In genomic region chr17:35697429-35697758, GRCm38 (mm10) we compare ENCODE assay signal across 9 mouse cellular contexts. TPM values are rescaled to one million over a fixed set of nuclear protein-coding genes. Genes with fewer than 3 reads are reported as not detected.
DNase-seq lines count a peak whose midpoint lies in the region; ATAC-seq and TF ChIP-seq lines count a peak whose summit lies in the region.
"Had no signal": no experiment of that assay in that cellular context is flagged by ENCODE, and none has a peak within 500 bp of the region (broad histone marks: within the 10 kb centered on the region; RNA-seq: fewer than 3 reads in every experiment).

No protein-coding gene starts in this region.

- ATAC-seq in heart, embryonic 14.5 days (ENCODE audit: insufficient number of reproducible peaks, insufficient read depth, low FRiP score, low read depth): no peak
- no peak; the same call in 1 of the 2 replicates for ATAC-seq in forebrain, embryonic 14.5 days
- no peak for ATAC-seq in midbrain, embryonic 11.5 days (ENCODE audit: low FRiP score)

- TF ChIP-seq POLR2A in ES-Bruce4 (IDR thresholded peaks at IDR 0.05; ENCODE audit: insufficient read depth, low read length): no peak

- H3K4me1 ChIP-seq in heart, embryonic 14.5 days (ENCODE audit: control insufficient read depth in 2 of 2, insufficient read depth in 2 of 2, low read length in 2 of 2): peaks cover 19 to 20% of the 10 kb centered on the region in 2 experiments
- peaks cover 1% of the 10 kb centered on the region for H3K4me1 ChIP-seq in ES-Bruce4 (ENCODE audit: control insufficient read depth, insufficient read depth, low read length)
- H3K4me1 ChIP-seq in forebrain, embryonic 14.5 days (ENCODE audit: control insufficient read depth, insufficient read depth, low read length): peaks cover 25% of the 10 kb centered on the region
- H3K4me1 ChIP-seq in midbrain, embryonic 11.5 days (ENCODE audit: control insufficient read depth, insufficient read depth, low read length): peaks cover 29% of the 10 kb centered on the region

- DNase-seq in heart, postnatal 14 days: no peak
- no peak for DNase-seq in forebrain, embryonic 14.5 days (ENCODE audit: low spot score)
- DNase-seq in midbrain, embryonic 11.5 days (ENCODE audit: low spot score, missing footprints): peak; percentile 90
- no peak for DNase-seq in gastrocnemius, postnatal 36 days
- no peak for DNase-seq in thymus, adult 18-20 months
- DNase-seq in right cerebral cortex, postnatal 14 days: no peak

- H3K27me3 ChIP-seq in heart, embryonic 14.5 days (ENCODE audit: control insufficient read depth, insufficient read depth, low read length): no peaks in the 10 kb centered on the region
- H3K27me3 ChIP-seq in ES-Bruce4 (ENCODE audit: control insufficient read depth, insufficient read depth, low read length, poor library complexity, severe bottlenecking): no peaks in the 10 kb centered on the region
- H3K27me3 ChIP-seq in forebrain, embryonic 14.5 days (replicated peaks; ENCODE audit: control insufficient read depth, insufficient read depth, low read length): no peaks in the 10 kb centered on the region
- no peaks in the 10 kb centered on the region for H3K27me3 ChIP-seq in midbrain, embryonic 11.5 days (ENCODE audit: control insufficient read depth, insufficient read depth, low read length)

- peak overlapping the region; percentile 40 for H3K4me3 ChIP-seq in heart, embryonic 14.5 days (ENCODE audit: control insufficient read depth in 1 of 2, insufficient read depth in 1 of 2, low read depth in 1 of 2, low read length in 2 of 2)
- peak overlapping the region; percentile 57 for H3K4me3 ChIP-seq in ES-Bruce4 (ENCODE audit: low read depth, low read length)
- peak overlapping the region; percentile 41 for H3K4me3 ChIP-seq in forebrain, embryonic 14.5 days (ENCODE audit: low read depth, low read length)
- peak overlapping the region; percentile 31 for H3K4me3 ChIP-seq in midbrain, embryonic 11.5 days (ENCODE audit: low read depth, low read length)

- TF ChIP-seq EP300 in ES-Bruce4 (IDR thresholded peaks at IDR 0.05; ENCODE audit: insufficient read depth, low read depth, low read length): no peak

- intact Hi-C loops in heart, postnatal 14 days (cut with DNase I): no loop called here
- intact Hi-C loops in gastrocnemius, postnatal 36 days (cut with DNase I): no loop called here

- no peak for TF ChIP-seq CTCF in ES-Bruce4 (IDR thresholded peaks at IDR 0.05; ENCODE audit: low read depth, low read length)

- peaks cover 5% of the 10 kb centered on the region for H3K9me3 ChIP-seq in heart, embryonic 14.5 days (ENCODE audit: control insufficient read depth, low read length)
- no peaks in the 10 kb centered on the region for H3K9me3 ChIP-seq in ES-Bruce4 (replicated peaks; ENCODE audit: control insufficient read depth, insufficient read depth, low read length, poor library complexity, severe bottlenecking)
- H3K9me3 ChIP-seq in forebrain, embryonic 14.5 days (replicated peaks; ENCODE audit: control insufficient read depth, low read length): no peaks in the 10 kb centered on the region
- no peaks in the 10 kb centered on the region; the same call in 1 of the 2 replicates for H3K9me3 ChIP-seq in midbrain, embryonic 11.5 days (ENCODE audit: control insufficient read depth, low read length)
- H3K9me3 ChIP-seq: G1E had no signal

- peak overlapping the region; percentile 86 to 97 for H3K27ac ChIP-seq in heart, embryonic 14.5 days (replicated peaks in 1 of 2; ENCODE audit: control insufficient read depth in 1 of 2, insufficient read depth in 1 of 2, low read depth in 2 of 2, low read length in 2 of 2)
- peak overlapping the region; percentile 77 for H3K27ac ChIP-seq in ES-Bruce4 (ENCODE audit: insufficient read depth, low read length)
- peak overlapping the region; percentile 99 for H3K27ac ChIP-seq in forebrain, embryonic 14.5 days (ENCODE audit: low read depth, low read length)
- H3K27ac ChIP-seq in midbrain, embryonic 11.5 days (ENCODE audit: low read depth, low read length): peak overlapping the region; percentile 100

- 11% methylated on average over 1 of the region's 1 CpGs for WGBS in heart, embryonic 14.5 days
- WGBS in forebrain, embryonic 14.5 days: 13% methylated on average over 1 of the region's 1 CpGs
- WGBS in midbrain, embryonic 11.5 days: 6% methylated on average over 1 of the region's 1 CpGs

- H3K4me2 ChIP-seq in heart, embryonic 14.5 days (ENCODE audit: low read length): peak overlapping the region; percentile 72
- H3K4me2 ChIP-seq in forebrain, embryonic 14.5 days (ENCODE audit: low read length): peak overlapping the region; percentile 71
- H3K4me2 ChIP-seq in midbrain, embryonic 11.5 days: peak overlapping the region; percentile 66

- peaks cover 28% of the 10 kb centered on the region for H3K36me3 ChIP-seq in heart, embryonic 14.5 days (ENCODE audit: control insufficient read depth, insufficient read depth, low read length)
- H3K36me3 ChIP-seq in ES-Bruce4 (ENCODE audit: control insufficient read depth, insufficient read depth, low read length, poor library complexity, severe bottlenecking): no peaks in the 10 kb centered on the region
- peaks cover 31% of the 10 kb centered on the region for H3K36me3 ChIP-seq in forebrain, embryonic 14.5 days (ENCODE audit: control insufficient read depth, insufficient read depth, low read length)
- H3K36me3 ChIP-seq in midbrain, embryonic 11.5 days (ENCODE audit: control insufficient read depth, insufficient read depth, low read length): peaks cover 24% of the 10 kb centered on the region
- H3K36me3 ChIP-seq: G1E had no signal

- peak overlapping the region; percentile 72 for H3K9ac ChIP-seq in heart, embryonic 14.5 days (ENCODE audit: low read length)
- peak overlapping the region; percentile 6; the same call in 1 of the 2 replicates for H3K9ac ChIP-seq in ES-Bruce4 (ENCODE audit: low read depth, poor library complexity, severe bottlenecking)
- H3K9ac ChIP-seq in forebrain, embryonic 14.5 days (ENCODE audit: low read length): peak overlapping the region; percentile 78
- peak overlapping the region; percentile 73 for H3K9ac ChIP-seq in midbrain, embryonic 11.5 days (ENCODE audit: low read length)

RNA-seq across cellular contexts. Expression of gene Ddr1, which starts 7.0 kb away (rescaled TPM):
- 75.7 and 75.8 TPM in 2 replicates for polyA plus RNA-seq in heart, embryonic 14.5 days (2014; fragmentation: Nextera tagmentation; extraction: Ambion mirVana)
- total RNA-seq in heart, postnatal 14 days (2021): 10 to 100 TPM; 40.1 to 44.1 TPM
- 59.8 and 61.6 TPM in 2 replicates for polyA plus RNA-seq in ES-Bruce4 (2011; ENCODE audit: insufficient read depth, insufficient read length, low read depth, missing spikeins)
- polyA plus RNA-seq in forebrain, embryonic 14.5 days (2014; fragmentation: Nextera tagmentation; extraction: Ambion mirVana): 62.0 and 74.5 TPM in 2 replicates
- polyA plus RNA-seq in midbrain, embryonic 11.5 days (2014; fragmentation: Nextera tagmentation; extraction: Ambion mirVana): 78.4 and 92.1 TPM in 2 replicates
- total RNA-seq in gastrocnemius, postnatal 36 days (2021): 10 to 100 TPM; 12.7 to 15.0 TPM
- total RNA-seq: G1E had no signal

RNA-seq across cellular contexts. Expression of gene Gtf2h4, which starts 23.9 kb away (rescaled TPM):
- 21.9 and 23.8 TPM in 2 replicates for polyA plus RNA-seq in heart, embryonic 14.5 days (2014; fragmentation: Nextera tagmentation; extraction: Ambion mirVana)
- 10 to 100 TPM; 16.8 to 23.2 TPM for total RNA-seq in heart, postnatal 14 days (2021)
- polyA plus RNA-seq in ES-Bruce4 (2011; ENCODE audit: insufficient read depth, insufficient read length, low read depth, missing spikeins): 80.7 and 105 TPM in 2 replicates
- 36.9 and 38.2 TPM in 2 replicates for polyA plus RNA-seq in forebrain, embryonic 14.5 days (2014; fragmentation: Nextera tagmentation; extraction: Ambion mirVana)
- polyA plus RNA-seq in midbrain, embryonic 11.5 days (2014; fragmentation: Nextera tagmentation; extraction: Ambion mirVana): 39.3 TPM in 2 replicates
- total RNA-seq in gastrocnemius, postnatal 36 days (2021): 10 to 100 TPM; 15.3 to 19.0 TPM

RNA-seq across cellular contexts. Expression of gene Vars2, which starts 30.0 kb away (rescaled TPM):
- polyA plus RNA-seq in heart, embryonic 14.5 days (2014; fragmentation: Nextera tagmentation; extraction: Ambion mirVana): 10.8 and 12.7 TPM in 2 replicates
- 10 to 100 TPM; 29.6 to 30.7 TPM for total RNA-seq in heart, postnatal 14 days (2021)
- 35.2 and 41.1 TPM in 2 replicates for polyA plus RNA-seq in ES-Bruce4 (2011; ENCODE audit: insufficient read depth, insufficient read length, low read depth, missing spikeins)
- 9.3 and 11.5 TPM in 2 replicates for polyA plus RNA-seq in forebrain, embryonic 14.5 days (2014; fragmentation: Nextera tagmentation; extraction: Ambion mirVana)
- 9.8 and 10.5 TPM in 2 replicates for polyA plus RNA-seq in midbrain, embryonic 11.5 days (2014; fragmentation: Nextera tagmentation; extraction: Ambion mirVana)
- total RNA-seq in gastrocnemius, postnatal 36 days (2021): 10 to 100 TPM; 12.5 to 12.9 TPM

RNA-seq across cellular contexts. Expression of gene Mucl3, which starts 53.9 kb away (rescaled TPM):
- 0.09 TPM in 1 of 2 replicates, not detected in the other for polyA plus RNA-seq in heart, embryonic 14.5 days (2014; fragmentation: Nextera tagmentation; extraction: Ambion mirVana)
- total RNA-seq in heart, postnatal 14 days (2021): not detected
- polyA plus RNA-seq in ES-Bruce4 (2011; ENCODE audit: insufficient read depth, insufficient read length, low read depth, missing spikeins): 1.3 and 2.5 TPM in 2 replicates
- not detected in 2 replicates for polyA plus RNA-seq in forebrain, embryonic 14.5 days (2014; fragmentation: Nextera tagmentation; extraction: Ambion mirVana)
- polyA plus RNA-seq in midbrain, embryonic 11.5 days (2014; fragmentation: Nextera tagmentation; extraction: Ambion mirVana): 0.14 TPM in 1 of 2 replicates, not detected in the other
- total RNA-seq in gastrocnemius, postnatal 36 days (2021): not detected
- polyA plus RNA-seq: G1E had no signal

Comparison
In these comparisons a context has a peak if more than half of its experiments do, and no peak if none do; other contexts are left out.
1. H3K9ac ChIP-seq: peak in every context shown above with its lines; median percentile 78 in forebrain, embryonic 14.5 days; 73 in midbrain, embryonic 11.5 days; 72 in heart, embryonic 14.5 days; 6 in ES-Bruce4.